Mouse (Mus musculus) heart, adult 9 months (tissue): Measurements from ENCODE around the gene Scarf2.

ENCODE experiments used
- DNase-seq, 2 experiments: peaks; one replicate each; pipeline ENCODE4 v3.0.0; 2022; ENCODE audit warnings: low spot score in 2 of 2

The Scarf2 gene

GRCm38 (mm10) chr16:17831781-17832180 lies 34.7 kb downstream of the Scarf2 start:
- no peak for DNase-seq

GRCm38 (mm10) chr16:17832821-17833220 lies 35.7 kb downstream of the Scarf2 start, which contains the start of gene B830017H08Rik:
Gene B830017H08Rik, plus strand, starts transcription at chr16:17833121.
- DNase-seq, result no peak

GRCm38 (mm10) chr16:17833321-17833680 lies 36.2 kb downstream of the Scarf2 start:
- no peak for DNase-seq

GRCm38 (mm10) chr16:17833681-17834399 lies 36.8 kb downstream of the Scarf2 start:
- no peak for DNase-seq

- DNase-seq, result no peak
Observed at GRCm38 (mm10) chr16:17834543-17834942, 37.5 kb downstream of the Scarf2 start.

- DNase-seq, result no peak
Observed at GRCm38 (mm10) chr16:17835481-17835880, 38.4 kb downstream of the Scarf2 start.

GRCm38 (mm10) chr16:17838051-17838450 lies 41.0 kb downstream of the Scarf2 start, which contains the start of gene Car15:
Gene Car15, minus strand, starts transcription at chr16:17838364.
- DNase-seq, result no peak

- no peak for DNase-seq
Observed at GRCm38 (mm10) chr16:17839976-17840375, 42.9 kb downstream of the Scarf2 start.

- no peak for DNase-seq
Observed at GRCm38 (mm10) chr16:17842437-17842836, 45.4 kb downstream of the Scarf2 start.

- DNase-seq, result no peak
Observed at GRCm38 (mm10) chr16:17843701-17844365, 46.8 kb downstream of the Scarf2 start.

GRCm38 (mm10) chr16:17848431-17848830 lies 51.3 kb downstream of the Scarf2 start:
- no peak for DNase-seq

- peak in 1 of 2 experiments; percentile 17 for DNase-seq
Observed at GRCm38 (mm10) chr16:17848928-17849327, 51.8 kb downstream of the Scarf2 start.

GRCm38 (mm10) chr16:17849486-17849885 lies 52.4 kb downstream of the Scarf2 start:
- DNase-seq, result no peak

GRCm38 (mm10) chr16:17851331-17851730 lies 54.2 kb downstream of the Scarf2 start:
- DNase-seq, result no peak

- no peak for DNase-seq
Observed at GRCm38 (mm10) chr16:17851860-17852259, 54.8 kb downstream of the Scarf2 start.

- DNase-seq, result no peak
Observed at GRCm38 (mm10) chr16:17853263-17853662, 56.2 kb downstream of the Scarf2 start.

- DNase-seq, result no peak
Observed at GRCm38 (mm10) chr16:17857157-17857556, 60.1 kb downstream of the Scarf2 start.
